ENCODE assay signal across 9 mouse cellular contexts in genomic region chr11:87755360-87756017, GRCm38 (mm10). TPM values are rescaled to one million over a fixed set of nuclear protein-coding genes. Genes with fewer than 3 reads are reported as not detected.
A peak's percentile ranks its signal among the peaks of the same experiment; 100 is the strongest.
DNase-seq lines count a peak whose midpoint lies in the region; ATAC-seq lines count a peak whose summit lies in the region.
"Had no signal": no experiment of that assay in that cellular context is flagged by ENCODE, and none has a peak within 500 bp of the region (broad histone marks: within the 10 kb centered on the region; RNA-seq: fewer than 3 reads in every experiment).

No protein-coding gene starts in this region.

- no peak overlapping the region for H3K27ac ChIP-seq in forebrain, embryonic 15.5 days (replicated peaks)
- H3K27ac ChIP-seq: midbrain, embryonic 12.5 days had no signal

- no peak overlapping the region for H3K4me2 ChIP-seq in forebrain, embryonic 15.5 days (replicated peaks)
- H3K4me2 ChIP-seq: midbrain, embryonic 12.5 days had no signal

- H3K4me3 ChIP-seq in forebrain, embryonic 15.5 days: no peak overlapping the region
- H3K4me3 ChIP-seq: midbrain, embryonic 12.5 days had no signal

- ATAC-seq in forebrain, embryonic 15.5 days (replicated peaks): no peak

- H3K36me3 ChIP-seq in forebrain, embryonic 15.5 days: no peaks in the 10 kb centered on the region
- H3K36me3 ChIP-seq: midbrain, embryonic 12.5 days had no signal

- WGBS in forebrain, embryonic 15.5 days: 83% methylated on average over 17 of the region's 17 CpGs

- no peaks in the 10 kb centered on the region for H3K9me3 ChIP-seq in forebrain, embryonic 15.5 days
- H3K9me3 ChIP-seq: midbrain, embryonic 12.5 days had no signal

- H3K9ac ChIP-seq in forebrain, embryonic 15.5 days (replicated peaks): no peak overlapping the region
- H3K9ac ChIP-seq: midbrain, embryonic 12.5 days had no signal

- no peaks in the 10 kb centered on the region for H3K27me3 ChIP-seq in forebrain, embryonic 15.5 days

- H3K4me1 ChIP-seq in forebrain, embryonic 15.5 days: peaks cover 7% of the 10 kb centered on the region

- DNase-seq in right cerebral cortex, postnatal 10 days (ENCODE audit: low spot score in 2 of 2): peak; percentile 74 to 75
- DNase-seq in right cerebral cortex, adult 2 months (ENCODE audit: low spot score in 2 of 2): no peak
- DNase-seq in c-Kit-negative CD71-positive TER-119-positive erythroid progenitor cells, embryonic 14.5 days (ENCODE audit: low read depth, low spot score): peak; percentile 82
- DNase-seq in heart, postnatal 25 days (ENCODE audit: low spot score): peak; percentile 50
- peak; percentile 86 for DNase-seq in lung, postnatal 4 days
- DNase-seq in thymus, postnatal 25 days: peak; percentile 98
- no peak for DNase-seq in cerebellum, adult 9-10 months

- intact Hi-C loops in heart, postnatal 25 days (cut with DNase I): no loop called here

RNA-seq across cellular contexts. Expression of gene Tspoap1, which starts 4.9 kb away (rescaled TPM):
- under 1 TPM; 0.14 to 0.42 TPM for total RNA-seq in heart, postnatal 25 days (2021)
- polyA plus RNA-seq in forebrain, embryonic 15.5 days (2015; fragmentation: Nextera tagmentation; extraction: Ambion mirVana): 30.3 and 31.8 TPM in 2 replicates

RNA-seq across cellular contexts. Expression of gene Supt4a, which starts 18.1 kb away (rescaled TPM):
- total RNA-seq in heart, postnatal 25 days (2021): 10 to 100 TPM; 42.9 to 46.7 TPM
- 160 and 164 TPM in 2 replicates for polyA plus RNA-seq in forebrain, embryonic 15.5 days (2015; fragmentation: Nextera tagmentation; extraction: Ambion mirVana)

RNA-seq across cellular contexts. Expression of gene Mpo, which starts 37.9 kb away (rescaled TPM):
- not detected for total RNA-seq in heart, postnatal 25 days (2021)
- polyA plus RNA-seq in forebrain, embryonic 15.5 days (2015; fragmentation: Nextera tagmentation; extraction: Ambion mirVana): 0.18 and 0.27 TPM in 2 replicates

Comparison
In these comparisons a context has a peak if more than half of its experiments do, and no peak if none do; other contexts are left out.
1. DNase-seq: peak in right cerebral cortex, postnatal 10 days (2 of 2), c-Kit-negative CD71-positive TER-119-positive erythroid progenitor cells, embryonic 14.5 days (single experiment), heart, postnatal 25 days (single experiment), lung, postnatal 4 days (2 of 2) and thymus, postnatal 25 days (single experiment); none in right cerebral cortex, adult 2 months (0 of 2) and cerebellum, adult 9-10 months (single experiment).